Mouse (Mus musculus) heart, adult 18-20 months (tissue): ENCODE measurements at regions not wholly inside any gene's neighbourhood (a gene's known extent, or its start where the extent isn't known, plus 50 kb on each side); places are given as distances from the start of the nearest gene placed in this dataset.

Experiments used
- DNase-seq, 2 experiments: peaks; one replicate each; pipeline ENCODE4 v3.0.0; 2021 to 2022; ENCODE audit warnings: mixed read lengths in 1 of 2

- peak in 1 of 2 experiments; percentile 29 for DNase-seq
Measured at GRCm38 (mm10) chr12:22802011-22802410, 978.1 kb downstream of the Gm10330 start.
